Mouse (Mus musculus) cerebellum, adult 2 months (tissue): ENCODE measurements at regions not wholly inside any gene's neighbourhood (a gene's known extent, or its start where the extent isn't known, plus 50 kb on each side); places are given as distances from the start of the nearest gene placed in this dataset.

Experiments
- DNase-seq, 2 experiments: peaks; one replicate each; pipeline ENCODE4 v3.0.0; 2021
- H3K27ac ChIP-seq: fragments of 200-500 bp; 2 replicates; pipeline ENCODE4 v1.5.1; 2012; ENCODE audit warnings: low read length, control low read depth, inconsistent platforms; ENCODE audit not compliant: insufficient read depth
- H3K27me3 ChIP-seq: fragments of 200-500 bp; 2 replicates; pipeline ENCODE4 v1.6.1; 2012; ENCODE audit warnings: inconsistent platforms, mild to moderate bottlenecking, low read length, moderate library complexity; ENCODE audit not compliant: control insufficient read depth, insufficient read depth
- H3K4me1 ChIP-seq: fragments of 200-500 bp; 2 replicates; pipeline ENCODE4 v1.6.1; 2011; ENCODE audit warnings: low read length; ENCODE audit not compliant: control insufficient read depth, insufficient read depth
- H3K4me3 ChIP-seq: fragments of 200-500 bp; replicated peaks from 2 replicates; pipeline ENCODE3; 2011; ENCODE audit warnings: mild to moderate bottlenecking, low read depth, low read length, control low read depth; ENCODE audit not compliant: insufficient read depth
- CTCF ChIP-seq: fragments of 200-500 bp; IDR thresholded peaks from 2 replicates; pipeline ENCODE4 v1.5.1; 2011; ENCODE audit warnings: low read depth, mild to moderate bottlenecking, control low read depth, low read length, moderate library complexity, borderline replicate concordance; ENCODE audit not compliant: insufficient read depth
- POLR2A ChIP-seq: fragments of 200-500 bp; IDR thresholded peaks from 2 replicates; pipeline ENCODE4 v1.6.1; 2011; ENCODE audit warnings: low read length, control low read depth, borderline replicate concordance; ENCODE audit not compliant: insufficient read depth
- WGBS: fragments of 180-500 bp; shearing (Covaris S2); methylation state at CpG from one replicate; pipeline ENCODE4 v1.1.7; 2018; 5-methylcytosine and 5-hydroxymethylcytosine counted together

GRCm38 (mm10) chr10:44744221-44744620 is 215.9 kb upstream of the Prdm1 start:
- DNase-seq, result no peak
- 48% methylated on average over 2 of the region's 2 CpGs for WGBS
- Histone ChIP-seq H3K4me1 (no peaks in the 10 kb centered on the region; the same call in 1 of the 2 replicates), H3K27me3 (no peaks in the 10 kb centered on the region), H3K4me3 (no peak overlapping the region), H3K27ac (no peak overlapping the region)
- TF ChIP-seq POLR2A (no peak), CTCF (no peak)

- H3K4me3 ChIP-seq, result no peak overlapping the region
- no peak for TF ChIP-seq POLR2A
- TF ChIP-seq CTCF, result no peak
- no peak for DNase-seq
- H3K27ac ChIP-seq, result no peak overlapping the region
- WGBS, result 85% methylated on average over 5 of the region's 5 CpGs
- H3K27me3 ChIP-seq, result no peaks in the 10 kb centered on the region
- H3K4me1 ChIP-seq, result no peaks in the 10 kb centered on the region
These were observed 205.3 kb upstream of the Prdm1 start for GRCm38 (mm10) chr10:44733641-44734040.

GRCm38 (mm10) chr10:44730721-44731120 is 202.4 kb upstream of the Prdm1 start:
- 91% methylated on average over 8 of the region's 8 CpGs for WGBS
- no peak overlapping the region for H3K4me3 ChIP-seq

GRCm38 (mm10) chr10:44728963-44729362 is 200.7 kb upstream of the Prdm1 start:
- Histone ChIP-seq H3K27me3 (no peaks in the 10 kb centered on the region), H3K4me3 (no peak overlapping the region), H3K4me1 (no peaks in the 10 kb centered on the region), H3K27ac (no peak overlapping the region)
- TF ChIP-seq POLR2A, result no peak
- no peak for TF ChIP-seq CTCF
- WGBS, result 87% methylated on average over 4 of the region's 4 CpGs
- no peak for DNase-seq

More at GRCm38 (mm10) chr10:44730721-44731120, 202.4 kb upstream of the Prdm1 start:
- no peak for TF ChIP-seq CTCF
- TF ChIP-seq POLR2A, result no peak
- H3K27me3 ChIP-seq, result no peaks in the 10 kb centered on the region
- DNase-seq, result no peak
- H3K4me1 ChIP-seq, result no peaks in the 10 kb centered on the region
- no peak overlapping the region for H3K27ac ChIP-seq

- no peak overlapping the region for H3K27ac ChIP-seq
- H3K4me1 ChIP-seq, result no peaks in the 10 kb centered on the region
- 57% methylated on average over 3 of the region's 3 CpGs for WGBS
- no peaks in the 10 kb centered on the region for H3K27me3 ChIP-seq
- no peak for DNase-seq
- H3K4me3 ChIP-seq, result no peak overlapping the region
- no peak for TF ChIP-seq POLR2A
- TF ChIP-seq CTCF, result no peak
These were observed 196.3 kb upstream of the Prdm1 start for GRCm38 (mm10) chr10:44724575-44724974.

GRCm38 (mm10) chr10:44723845-44724244 is 195.5 kb upstream of the Prdm1 start:
- Histone ChIP-seq H3K4me1 (no peaks in the 10 kb centered on the region), H3K27ac (no peak overlapping the region), H3K27me3 (no peaks in the 10 kb centered on the region), H3K4me3 (no peak overlapping the region)
- TF ChIP-seq POLR2A, result no peak
- TF ChIP-seq CTCF, result no peak
- 27% methylated on average over 1 of the region's 1 CpGs for WGBS
- no peak for DNase-seq

GRCm38 (mm10) chr10:44723321-44723720 is 195.0 kb upstream of the Prdm1 start:
- DNase-seq, result no peak
- WGBS, result 19% methylated on average over 5 of the region's 5 CpGs
- Histone ChIP-seq H3K27me3 (no peaks in the 10 kb centered on the region), H3K27ac (no peak overlapping the region), H3K4me1 (no peaks in the 10 kb centered on the region), H3K4me3 (no peak overlapping the region)
- TF ChIP-seq CTCF (no peak), POLR2A (no peak)

GRCm38 (mm10) chr10:44721670-44722069 is 193.4 kb upstream of the Prdm1 start:
- 86% methylated on average over 10 of the region's 10 CpGs for WGBS
- no peak overlapping the region for H3K27ac ChIP-seq
- H3K4me1 ChIP-seq, result no peaks in the 10 kb centered on the region
- no peaks in the 10 kb centered on the region for H3K27me3 ChIP-seq
- DNase-seq, result no peak
- H3K4me3 ChIP-seq, result no peak overlapping the region
- TF ChIP-seq CTCF (no peak), POLR2A (no peak)

GRCm38 (mm10) chr10:44716612-44717011 is 188.3 kb upstream of the Prdm1 start:
- H3K4me3 ChIP-seq, result no peak overlapping the region
- no peaks in the 10 kb centered on the region for H3K4me1 ChIP-seq
- WGBS, result 35% methylated on average over 5 of the region's 5 CpGs
- no peaks in the 10 kb centered on the region for H3K27me3 ChIP-seq
- TF ChIP-seq CTCF (no peak), POLR2A (no peak)
- no peak for DNase-seq
- H3K27ac ChIP-seq, result no peak overlapping the region
